Mouse (Mus musculus) brain, embryonic 14.5 days (tissue): ENCODE measurements at regions not wholly inside any gene's neighbourhood (a gene's known extent, or its start where the extent isn't known, plus 50 kb on each side); places are given as distances from the start of the nearest gene placed in this dataset.

Experiments used
- CTCF ChIP-seq: fragments of 200-500 bp; IDR thresholded peaks from 2 replicates; pipeline ENCODE4 v1.5.1; 2012; ENCODE audit warnings: inconsistent platforms, mild to moderate bottlenecking, moderate library complexity, borderline replicate concordance; ENCODE audit not compliant: insufficient read depth, insufficient read length; ENCODE audit errors: extremely low read depth
- POLR2A ChIP-seq: fragments of 200-500 bp; IDR thresholded peaks from 2 replicates; pipeline ENCODE4 v1.6.1; 2012; ENCODE audit warnings: mild to moderate bottlenecking, inconsistent platforms, borderline replicate concordance; ENCODE audit not compliant: poor library complexity, insufficient read depth, insufficient read length, severe bottlenecking; ENCODE audit errors: extremely low read depth

- TF ChIP-seq CTCF (no peak), POLR2A (no peak)
These were observed 499.0 kb downstream of the Tmem38b start for GRCm38 (mm10) chr4:54324851-54325250.
